Mouse (Mus musculus) bone marrow, adult 2 months (tissue): ENCODE results near the gene Fchsd2. TPM values are rescaled to one million over a fixed set of nuclear protein-coding genes. Genes with fewer than 3 reads are reported as not detected.

ENCODE experiments used
- H3K27ac ChIP-seq: fragments of 200-500 bp; 2 replicates; pipeline ENCODE4 v1.5.1; 2012; ENCODE audit warnings: low read depth, mild to moderate bottlenecking, control low read depth, inconsistent platforms, low read length; ENCODE audit not compliant: control insufficient read depth, poor library complexity, insufficient read depth
- H3K4me1 ChIP-seq: fragments of 200-500 bp; 2 replicates; pipeline ENCODE4 v1.6.1; 2011; ENCODE audit warnings: low read length; ENCODE audit not compliant: control insufficient read depth, insufficient read depth
- H3K4me3 ChIP-seq: fragments of 200-500 bp; replicated peaks from 2 replicates; pipeline ENCODE3; 2011; ENCODE audit warnings: mild to moderate bottlenecking, low read depth, low read length, control low read depth; ENCODE audit not compliant: control insufficient read depth
- CTCF ChIP-seq: fragments of 200-500 bp; IDR thresholded peaks from 2 replicates; pipeline ENCODE4 v1.5.1; 2011; ENCODE audit warnings: low read length, control low read depth; ENCODE audit not compliant: control insufficient read depth, insufficient read depth
- POLR2A ChIP-seq: fragments of 200-500 bp; IDR thresholded peaks from 2 replicates; pipeline ENCODE4 v1.6.1; 2011; ENCODE audit warnings: low read depth, mild to moderate bottlenecking, control low read depth, low read length, borderline replicate concordance; ENCODE audit not compliant: control insufficient read depth
- WGBS: fragments of 180-500 bp; shearing (Covaris S2); methylation state at CpG from one replicate; pipeline ENCODE4 v1.1.7; 2018; 5-methylcytosine and 5-hydroxymethylcytosine counted together
- polyA plus RNA-seq: library from polyadenylated mRNA; stranded (reverse); fragments of >200 nt; gene quantifications from 2 replicates; pipeline ENCODE4 v1.2.4, GENCODE M21; 2011; ENCODE audit warnings: low replicate concordance; ENCODE audit not compliant: missing spikeins, insufficient read depth, insufficient read length

The Fchsd2 gene
- polyA plus RNA-seq, 1 experiment = 22.6 TPM

DNA sequence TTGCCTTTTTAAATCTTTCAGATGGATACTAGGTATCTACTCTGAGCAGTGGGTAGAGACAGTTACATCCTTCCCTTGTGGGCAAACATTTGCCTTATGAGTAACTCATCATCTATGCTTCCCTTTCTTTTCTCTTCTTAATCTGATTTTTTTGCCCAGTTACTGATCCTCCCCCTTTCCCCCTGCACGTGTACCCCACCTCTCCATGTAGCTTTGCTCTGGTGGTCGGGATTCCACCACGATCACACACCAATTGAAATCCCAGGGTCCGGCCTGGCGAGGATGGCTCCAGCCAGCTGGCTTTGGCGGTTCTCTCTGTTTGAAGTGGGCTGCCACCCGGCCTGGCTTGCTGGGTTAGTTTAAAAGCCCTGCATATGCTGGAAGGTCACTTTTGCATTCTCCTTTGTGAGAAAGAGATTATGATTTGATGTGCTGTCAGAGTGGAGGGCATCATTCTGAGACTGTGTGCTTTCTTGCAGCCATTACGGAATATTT lies 17.2 kb downstream of the Fchsd2 start:
- WGBS = 15% methylated on average over 8 of the region's 8 CpGs
- peak overlapping the region; percentile 98 for H3K4me3 ChIP-seq
- peaks cover 3% of the 10 kb centered on the region; the same call in 1 of the 2 replicates for H3K4me1 ChIP-seq
- H3K27ac ChIP-seq = peak overlapping the region; percentile 34; the same call in 1 of the 2 replicates
- TF ChIP-seq POLR2A (0 out of 2 replicates have a peak, but pooled peaks have one; percentile 18), CTCF (no peak)

DNA sequence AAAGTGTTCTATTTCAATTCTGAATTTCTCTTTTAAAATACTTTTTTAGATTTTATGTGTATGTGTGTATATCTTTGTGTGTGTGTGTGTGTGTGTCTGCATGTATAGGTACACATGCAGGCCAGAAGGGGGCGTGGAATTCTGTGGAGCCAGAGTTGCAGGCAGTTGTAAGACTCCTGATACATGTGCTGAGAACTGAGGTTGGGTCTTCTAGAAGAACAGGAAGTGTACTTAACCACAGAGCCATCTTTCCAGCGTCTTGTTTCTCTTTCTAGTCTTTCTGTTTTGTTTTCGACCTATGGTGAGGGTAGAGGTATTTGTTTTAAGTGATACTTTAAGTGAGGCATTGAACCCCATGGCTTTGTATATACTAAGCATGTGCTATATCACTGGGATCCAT lies 20.7 kb downstream of the Fchsd2 start:
- Histone ChIP-seq H3K27ac (no peak overlapping the region), H3K4me3 (no peak overlapping the region), H3K4me1 (peaks cover 2% of the 10 kb centered on the region; the same call in 1 of the 2 replicates)
- 48% methylated on average over 3 of the region's 3 CpGs for WGBS
- no peak for TF ChIP-seq POLR2A
- TF ChIP-seq CTCF = no peak

DNA sequence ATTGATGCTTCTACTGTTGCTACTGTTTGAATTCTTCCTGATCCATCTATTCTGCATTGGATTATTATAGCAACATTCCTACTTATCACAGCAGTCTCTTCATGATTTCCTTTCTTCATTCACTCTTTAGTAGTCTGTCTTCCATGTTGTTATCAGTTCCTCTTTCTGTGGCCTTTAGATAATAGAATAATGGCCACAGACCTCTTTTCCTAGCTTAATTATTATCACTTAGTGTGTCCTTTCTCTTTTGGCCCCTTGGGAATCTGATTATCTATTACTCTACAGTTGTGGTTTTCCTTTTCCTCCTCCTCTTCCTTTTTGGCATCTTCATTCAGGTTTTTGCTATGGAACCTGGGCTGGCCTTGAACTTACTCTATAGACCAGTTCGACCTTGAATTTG lies 21.7 kb downstream of the Fchsd2 start:
- WGBS = 68% methylated on average over 1 of the region's 1 CpGs
- Histone ChIP-seq H3K4me3 (no peak overlapping the region), H3K4me1 (peaks cover 2% of the 10 kb centered on the region; the same call in 1 of the 2 replicates), H3K27ac (no peak overlapping the region)
- TF ChIP-seq CTCF (no peak), POLR2A (no peak)

DNA sequence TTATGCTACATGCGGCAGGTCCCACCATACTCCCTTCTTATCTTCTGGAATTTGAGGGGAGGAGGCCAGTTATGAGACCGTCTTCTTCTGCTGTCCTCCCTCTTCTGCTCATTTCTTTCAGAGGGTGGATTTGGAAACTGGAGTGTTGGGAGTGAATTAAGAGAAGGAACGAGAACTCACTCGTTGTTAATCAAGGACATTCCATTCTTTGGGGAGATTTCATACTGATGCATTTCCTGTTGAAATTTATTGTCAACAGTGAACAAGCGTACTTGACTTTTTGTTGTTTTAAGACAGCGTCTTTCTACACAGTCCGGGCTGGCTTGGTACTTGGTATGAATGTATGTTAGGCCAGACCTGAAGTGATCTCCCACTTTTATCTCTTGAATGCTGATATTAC lies 26.7 kb downstream of the Fchsd2 start:
- WGBS = 87% methylated on average over 7 of the region's 7 CpGs
- Histone ChIP-seq H3K4me1 (no peaks in the 10 kb centered on the region), H3K4me3 (no peak overlapping the region), H3K27ac (no peak overlapping the region)
- TF ChIP-seq CTCF (no peak), POLR2A (no peak)

DNA sequence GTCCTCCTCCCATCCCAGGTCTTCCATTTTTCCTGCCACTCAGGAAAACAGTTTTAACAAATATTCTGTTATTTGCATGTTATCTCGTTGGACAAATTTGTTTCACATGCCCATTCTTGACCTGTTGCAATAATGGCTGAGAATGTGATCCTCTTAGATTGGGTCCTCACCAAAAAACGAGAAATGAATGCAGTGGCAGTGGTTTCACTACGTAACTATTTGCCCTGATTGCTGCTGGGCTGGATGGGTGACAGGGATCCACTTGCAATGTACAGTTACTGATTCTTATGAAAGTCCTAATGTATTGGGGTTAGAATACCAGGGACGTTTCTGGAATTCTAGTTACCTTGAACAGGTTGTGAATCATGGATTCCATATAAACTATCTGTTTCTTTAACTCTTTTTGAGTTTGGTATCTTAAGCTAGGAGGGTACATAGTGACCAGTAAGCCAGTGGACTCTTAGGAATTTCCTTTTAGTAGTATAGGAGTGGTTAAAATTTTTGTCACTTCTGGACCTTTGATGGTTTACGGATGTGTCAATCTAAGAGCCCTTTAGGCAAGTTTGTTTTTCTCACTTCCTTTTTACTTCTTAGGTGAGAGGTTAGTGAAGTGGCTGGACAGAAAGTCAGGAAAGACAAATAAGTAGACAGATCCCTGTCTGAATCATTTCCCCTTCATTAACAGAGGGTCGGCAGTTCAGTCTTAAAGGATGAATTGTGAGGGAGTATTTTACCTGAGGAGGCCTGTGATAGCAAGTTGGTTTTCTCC lies 31.1 kb downstream of the Fchsd2 start:
- WGBS = 50% methylated on average over 6 of the region's 6 CpGs
- Histone ChIP-seq H3K27ac (no peak overlapping the region), H3K4me1 (no peaks in the 10 kb centered on the region), H3K4me3 (no peak overlapping the region)
- TF ChIP-seq POLR2A (no peak), CTCF (no peak)

DNA sequence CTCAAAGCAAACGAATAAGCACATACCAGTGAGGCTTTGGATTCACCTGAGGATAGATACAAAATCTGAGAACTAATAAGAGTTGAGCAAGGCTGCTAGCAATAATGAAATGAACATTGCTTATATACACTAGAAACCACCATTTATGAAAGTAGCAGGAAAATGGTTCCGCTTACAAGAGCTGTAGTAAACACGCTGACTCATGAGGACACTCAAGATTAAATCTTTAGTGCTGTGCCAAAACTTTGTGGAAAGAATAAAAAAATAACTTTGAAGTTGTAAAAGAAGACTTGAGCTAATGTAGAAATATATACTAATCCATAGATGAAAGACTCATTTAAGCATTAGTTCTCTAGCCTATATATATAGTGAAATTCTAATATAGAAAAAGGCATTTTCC lies 35.1 kb downstream of the Fchsd2 start:
- 27% methylated on average over 3 of the region's 3 CpGs for WGBS
- H3K4me1 ChIP-seq = no peaks in the 10 kb centered on the region; the same call in 1 of the 2 replicates
- TF ChIP-seq CTCF = no peak
- TF ChIP-seq POLR2A = no peak
- no peak overlapping the region for H3K27ac ChIP-seq
- no peak overlapping the region for H3K4me3 ChIP-seq

DNA sequence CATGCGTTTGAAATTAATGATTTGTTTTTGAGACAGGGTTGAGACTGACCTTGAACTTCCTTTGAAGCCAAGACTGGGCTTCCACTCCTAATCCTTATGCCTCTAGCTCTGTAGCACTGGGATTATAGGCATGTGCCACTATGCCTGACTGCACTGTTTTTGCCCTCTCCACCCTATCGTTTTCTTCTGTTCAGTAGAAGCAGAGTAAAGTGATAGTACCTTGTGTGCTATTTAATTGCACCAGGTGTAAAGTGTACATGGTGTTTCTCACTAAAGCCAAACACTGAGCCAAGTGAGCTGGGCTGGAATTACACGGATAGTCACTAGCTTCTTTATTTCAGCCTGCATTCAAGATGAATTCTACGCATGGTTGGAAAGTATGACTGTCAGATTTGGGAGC lies 35.9 kb downstream of the Fchsd2 start:
- Histone ChIP-seq H3K4me3 (no peak overlapping the region), H3K27ac (no peak overlapping the region), H3K4me1 (no peaks in the 10 kb centered on the region; the same call in 1 of the 2 replicates)
- WGBS = 74% methylated on average over 4 of the region's 4 CpGs
- TF ChIP-seq CTCF = no peak
- TF ChIP-seq POLR2A = no peak

DNA sequence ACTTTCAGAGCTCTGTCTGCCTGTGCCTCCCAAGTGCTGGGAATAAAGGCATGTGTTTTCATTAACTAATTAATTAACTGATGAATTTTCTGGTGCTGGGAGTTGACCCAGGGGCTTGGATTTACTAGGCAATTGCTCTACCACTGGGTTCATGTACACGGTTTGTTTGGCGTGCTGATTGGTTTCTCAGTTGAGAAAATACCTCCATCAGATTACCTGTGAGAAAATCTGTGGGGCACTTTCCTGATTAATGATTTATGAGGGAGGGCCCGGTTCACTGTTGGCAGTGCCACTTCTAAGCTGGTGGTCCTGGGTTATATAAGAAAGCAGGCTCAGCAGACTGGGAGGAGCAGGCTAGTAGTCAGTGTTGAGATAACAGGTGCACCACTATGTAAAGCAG lies 38.0 kb downstream of the Fchsd2 start:
- Histone ChIP-seq H3K27ac (no peak overlapping the region), H3K4me1 (no peaks in the 10 kb centered on the region; the same call in 1 of the 2 replicates), H3K4me3 (no peak overlapping the region)
- WGBS = 68% methylated on average over 3 of the region's 3 CpGs
- TF ChIP-seq CTCF (no peak), POLR2A (no peak)
